Mouse (Mus musculus): ENCODE measurements around the gene Spg11.

GRCm38 (mm10) chr2:122069144-122069912 is 48.9 kb downstream of the Spg11 start:
- TF ChIP-seq CTCF (IDR thresholded peaks at IDR 0.05; ENCODE audit: control insufficient read depth, insufficient read depth, insufficient read length), result no peak
- TF ChIP-seq FOSL1 (IDR thresholded peaks at IDR 0.05; ENCODE audit: insufficient read depth, low read length, poor library complexity, severe bottlenecking), result no peak
- TF ChIP-seq MAX (IDR thresholded peaks at IDR 0.05), result no peak
- TF ChIP-seq CEBPB (IDR thresholded peaks at IDR 0.05; ENCODE audit: low read depth), result no peak
- no peak for TF ChIP-seq MYOD1 (IDR thresholded peaks at IDR 0.05; ENCODE audit: control insufficient read depth, insufficient read length, low read depth)
- no peak for TF ChIP-seq USF1 (IDR thresholded peaks at IDR 0.05; ENCODE audit: low read depth)

All from C2C12 (cell line).